Mouse (Mus musculus) limb, embryonic 13.5 days (tissue): Measurements from ENCODE around the gene Pld5. TPM values are rescaled to one million over a fixed set of nuclear protein-coding genes. Genes with fewer than 3 reads are reported as not detected.
A peak's percentile ranks its signal among the peaks of the same experiment; 100 is the strongest.

Experiments used
- ATAC-seq: fragments of 200-750 bp; cut with Nextera tagmentation; 2 replicates; pipeline ENCODE4 v1.8.0; 2017; ENCODE audit warnings: low read depth, moderate number of reproducible peaks, moderate TSS enrichment; ENCODE audit not compliant: low FRiP score
- H3K27ac ChIP-seq: fragments of 300-500 bp; sonication (generic); 2 replicates; pipeline ENCODE4 v1.5.1; 2015; ENCODE audit warnings: inconsistent platforms, mild to moderate bottlenecking, moderate library complexity
- H3K27me3 ChIP-seq: fragments of 300-500 bp; sonication (generic); 2 replicates; pipeline ENCODE4 v1.6.1; 2015; ENCODE audit warnings: mild to moderate bottlenecking, inconsistent platforms
- H3K36me3 ChIP-seq: fragments of 300-500 bp; sonication (generic); 2 replicates; pipeline ENCODE4 v1.6.1; 2015; ENCODE audit warnings: inconsistent platforms, mild to moderate bottlenecking, moderate library complexity
- H3K4me1 ChIP-seq: fragments of 300-500 bp; sonication (generic); 2 replicates; pipeline ENCODE4 v1.6.1; 2015; ENCODE audit warnings: inconsistent platforms
- H3K4me2 ChIP-seq: fragments of 300-500 bp; sonication (generic); replicated peaks from 2 replicates; pipeline ENCODE4 v1.6.1; 2015; ENCODE audit warnings: inconsistent platforms, mild to moderate bottlenecking, moderate library complexity
- H3K4me3 ChIP-seq: fragments of 300-500 bp; sonication (generic); 2 replicates; pipeline ENCODE4 v1.5.1; 2015; ENCODE audit warnings: moderate library complexity, mild to moderate bottlenecking, inconsistent platforms
- H3K9ac ChIP-seq: fragments of 300-500 bp; sonication (generic); 2 replicates; pipeline ENCODE4 v1.6.1; 2015; ENCODE audit warnings: mild to moderate bottlenecking, inconsistent platforms
- H3K9me3 ChIP-seq: fragments of 300-500 bp; sonication (generic); 2 replicates; pipeline ENCODE4 v1.6.1; 2016; ENCODE audit warnings: inconsistent platforms
- WGBS: fragments of 180-500 bp; shearing (Covaris S2); methylation state at CpG from one replicate; pipeline ENCODE4 v1.1.7; 2015; 5-methylcytosine and 5-hydroxymethylcytosine counted together
- polyA plus RNA-seq: library from polyadenylated mRNA; unstranded; fragments of >200 nt; fragmentation: Nextera tagmentation; extraction: Ambion mirVana; gene quantifications from 2 replicates; pipeline ENCODE4 v1.2.1, GENCODE M21; 2015

The Pld5 gene
- polyA plus RNA-seq, 1 experiment from 2014 or later = 0.88 TPM

- Histone ChIP-seq H3K4me1 (peaks cover 7% of the 10 kb centered on the region), H3K9me3 (no peaks in the 10 kb centered on the region), H3K9ac (no peak overlapping the region), H3K36me3 (no peaks in the 10 kb centered on the region), H3K4me2 (peak overlapping the region; percentile 58), H3K27me3 (no peaks in the 10 kb centered on the region), H3K4me3 (no peak overlapping the region), H3K27ac (no peak overlapping the region)
- WGBS = 65% methylated on average over 9 of the region's 9 CpGs
- ATAC-seq = no peak
Measured at GRCm38 (mm10) chr1:176212922-176213644, 62.0 kb downstream of the Pld5 start.

DNA sequence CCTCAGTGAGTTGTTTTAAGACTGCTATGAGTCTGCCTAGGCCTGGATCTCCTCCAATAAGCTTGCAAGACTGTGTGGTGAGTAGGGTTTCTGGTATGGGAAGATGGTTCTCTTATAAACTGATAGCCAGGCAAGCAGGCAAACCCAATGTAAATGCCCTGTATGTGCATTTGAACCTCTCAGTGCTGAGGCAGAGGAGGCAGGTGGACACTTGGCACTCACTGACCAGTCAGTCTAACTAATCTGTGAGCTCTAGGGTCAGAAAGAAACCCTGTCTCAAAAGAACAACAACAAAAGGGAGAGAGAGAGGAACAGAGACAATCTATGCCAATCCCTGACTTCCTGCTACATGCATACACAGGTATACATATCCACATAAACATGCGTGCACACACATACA is 64.3 kb downstream of the Pld5 start:
- H3K36me3 ChIP-seq = no peaks in the 10 kb centered on the region
- no peaks in the 10 kb centered on the region for H3K9me3 ChIP-seq
- no peak overlapping the region for H3K4me2 ChIP-seq
- 94% methylated on average over 1 of the region's 1 CpGs for WGBS
- peaks cover 7% of the 10 kb centered on the region for H3K4me1 ChIP-seq
- no peak overlapping the region for H3K27ac ChIP-seq
- H3K27me3 ChIP-seq = no peaks in the 10 kb centered on the region
- no peak for ATAC-seq
- H3K9ac ChIP-seq = no peak overlapping the region
- no peak overlapping the region for H3K4me3 ChIP-seq

GRCm38 (mm10) chr1:176208014-176208413 is 67.1 kb downstream of the Pld5 start:
- WGBS = 83% methylated on average over 2 of the region's 2 CpGs
- Histone ChIP-seq H3K36me3 (no peaks in the 10 kb centered on the region), H3K4me3 (no peak overlapping the region), H3K27me3 (no peaks in the 10 kb centered on the region), H3K9me3 (no peaks in the 10 kb centered on the region), H3K27ac (no peak overlapping the region), H3K9ac (no peak overlapping the region), H3K4me1 (no peaks in the 10 kb centered on the region), H3K4me2 (no peak overlapping the region)
- ATAC-seq = no peak

- Histone ChIP-seq H3K36me3 (no peaks in the 10 kb centered on the region), H3K4me3 (no peak overlapping the region), H3K4me1 (no peaks in the 10 kb centered on the region), H3K4me2 (no peak overlapping the region), H3K9me3 (no peaks in the 10 kb centered on the region), H3K27ac (no peak overlapping the region), H3K27me3 (no peaks in the 10 kb centered on the region), H3K9ac (no peak overlapping the region)
- no peak for ATAC-seq
- 79% methylated on average over 3 of the region's 3 CpGs for WGBS
Measured at GRCm38 (mm10) chr1:176202360-176202759, 72.8 kb downstream of the Pld5 start.

DNA sequence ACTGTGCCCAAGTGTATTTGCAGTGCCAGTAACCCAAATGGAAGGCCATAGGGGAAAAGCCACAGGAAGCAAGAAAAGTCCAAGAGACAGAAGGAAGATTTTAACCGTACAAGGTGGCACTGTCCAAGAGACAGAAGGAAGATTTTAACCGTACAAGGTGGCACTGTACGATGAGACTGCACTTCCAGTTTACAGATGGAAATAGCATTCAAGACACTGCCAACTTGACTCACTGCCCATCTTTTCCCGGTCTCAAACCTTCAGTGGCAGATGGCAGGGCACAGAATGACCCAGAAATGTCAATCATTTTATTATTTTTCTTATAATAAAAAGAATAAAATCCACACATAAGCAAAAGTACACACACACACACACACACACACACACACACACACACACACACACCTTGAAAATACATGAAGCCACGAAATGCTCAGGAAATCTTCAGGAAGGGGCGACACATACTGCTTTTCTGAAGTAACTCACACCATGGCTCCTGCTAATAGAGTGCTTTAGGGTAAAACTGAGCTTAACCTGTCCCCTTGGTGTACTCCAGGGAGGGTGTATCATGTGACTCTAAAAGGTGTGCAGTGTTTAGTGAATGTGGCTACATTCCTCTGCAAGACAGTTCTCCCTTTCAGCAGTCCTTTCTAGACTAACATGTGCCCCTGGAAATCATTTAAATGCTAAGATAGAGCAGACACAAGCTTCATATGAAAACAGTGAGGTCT is 77.9 kb downstream of the Pld5 start:
- Histone ChIP-seq H3K4me2 (no peak overlapping the region), H3K9me3 (no peaks in the 10 kb centered on the region), H3K9ac (no peak overlapping the region), H3K27ac (no peak overlapping the region), H3K4me1 (no peaks in the 10 kb centered on the region), H3K36me3 (no peaks in the 10 kb centered on the region), H3K27me3 (no peaks in the 10 kb centered on the region), H3K4me3 (no peak overlapping the region)
- 88% methylated on average over 6 of the region's 6 CpGs for WGBS
- ATAC-seq = no peak

GRCm38 (mm10) chr1:176196341-176196740 is 78.8 kb downstream of the Pld5 start:
- Histone ChIP-seq H3K9ac (no peak overlapping the region), H3K27me3 (no peaks in the 10 kb centered on the region), H3K36me3 (no peaks in the 10 kb centered on the region), H3K4me3 (no peak overlapping the region), H3K9me3 (no peaks in the 10 kb centered on the region), H3K27ac (no peak overlapping the region), H3K4me2 (no peak overlapping the region), H3K4me1 (no peaks in the 10 kb centered on the region)
- WGBS = 87% methylated on average over 4 of the region's 4 CpGs
- ATAC-seq = no peak

DNA sequence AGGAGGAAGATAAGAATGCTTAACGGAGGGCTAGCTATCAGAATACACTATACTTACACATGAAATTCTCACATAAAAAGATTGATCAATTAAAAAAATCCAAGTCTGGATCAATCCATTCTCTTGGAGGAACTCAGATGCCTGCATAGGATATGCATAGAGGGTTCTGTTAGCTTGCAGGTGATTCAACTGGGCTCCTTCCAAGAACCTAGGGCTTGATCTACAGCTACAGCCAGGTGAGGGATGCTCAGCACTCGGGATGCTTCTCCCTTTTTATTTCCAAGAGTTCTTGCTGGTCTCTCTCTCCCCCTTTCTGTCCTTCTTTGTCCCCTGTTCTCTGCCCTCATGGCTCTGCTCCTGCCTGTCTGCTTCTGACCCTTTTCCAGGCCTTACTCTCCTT is 80.4 kb downstream of the Pld5 start:
- Histone ChIP-seq H3K36me3 (no peaks in the 10 kb centered on the region), H3K27me3 (no peaks in the 10 kb centered on the region), H3K9ac (no peak overlapping the region), H3K9me3 (no peaks in the 10 kb centered on the region), H3K4me2 (no peak overlapping the region), H3K27ac (no peak overlapping the region), H3K4me3 (no peak overlapping the region), H3K4me1 (no peaks in the 10 kb centered on the region)
- WGBS = 80% methylated on average over 2 of the region's 2 CpGs
- no peak for ATAC-seq

DNA sequence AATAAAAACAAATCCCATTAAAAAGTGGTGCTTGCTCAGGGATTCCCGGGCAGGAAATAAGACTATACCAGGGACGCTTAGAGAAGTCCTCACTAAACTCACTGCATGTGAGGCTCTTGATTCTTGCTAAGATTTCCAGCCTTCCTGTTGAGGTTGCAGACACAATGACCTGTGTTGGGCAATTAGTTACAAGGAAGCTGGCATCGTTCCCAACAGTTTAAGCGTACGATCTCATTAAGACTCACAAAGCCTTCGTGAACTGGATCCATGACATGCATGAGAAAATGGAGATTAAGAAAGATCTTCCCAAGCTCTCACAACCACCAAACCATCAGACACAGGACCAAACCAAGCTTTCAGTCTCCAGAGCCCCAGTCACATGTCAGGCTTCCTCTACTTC is 91.1 kb downstream of the Pld5 start:
- no peaks in the 10 kb centered on the region for H3K36me3 ChIP-seq
- no peak overlapping the region for H3K9ac ChIP-seq
- ATAC-seq = no peak
- no peaks in the 10 kb centered on the region for H3K4me1 ChIP-seq
- WGBS = 71% methylated on average over 6 of the region's 6 CpGs
- no peak overlapping the region for H3K4me2 ChIP-seq
- H3K9me3 ChIP-seq = no peaks in the 10 kb centered on the region
- no peak overlapping the region for H3K27ac ChIP-seq
- H3K27me3 ChIP-seq = no peaks in the 10 kb centered on the region
- no peak overlapping the region for H3K4me3 ChIP-seq

DNA sequence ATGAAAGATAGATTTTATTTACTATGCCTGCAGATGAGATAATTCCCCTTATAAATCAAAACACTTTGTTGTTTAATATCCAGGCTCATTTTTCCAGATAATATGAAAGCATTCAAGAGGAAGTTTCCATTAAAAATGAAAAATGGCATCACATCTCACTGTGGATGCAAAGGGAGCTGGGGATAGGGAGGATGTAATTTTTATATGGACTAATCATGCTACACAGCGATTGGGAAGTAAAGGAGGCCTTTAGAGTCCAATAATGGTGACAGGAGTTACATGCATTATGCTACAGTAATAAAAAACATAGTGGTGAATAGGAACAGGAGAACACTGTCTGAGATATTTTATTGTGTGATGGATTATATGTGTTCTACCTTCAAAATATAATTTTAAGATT is 100.1 kb downstream of the Pld5 start:
- Histone ChIP-seq H3K4me1 (no peaks in the 10 kb centered on the region), H3K4me3 (no peak overlapping the region), H3K9ac (no peak overlapping the region), H3K27ac (no peak overlapping the region), H3K4me2 (no peak overlapping the region), H3K27me3 (no peaks in the 10 kb centered on the region), H3K36me3 (no peaks in the 10 kb centered on the region), H3K9me3 (no peaks in the 10 kb centered on the region)
- no peak for ATAC-seq
- WGBS = 70% methylated on average over 1 of the region's 1 CpGs

- Histone ChIP-seq H3K27me3 (no peaks in the 10 kb centered on the region), H3K27ac (no peak overlapping the region), H3K4me1 (no peaks in the 10 kb centered on the region), H3K9me3 (no peaks in the 10 kb centered on the region), H3K36me3 (no peaks in the 10 kb centered on the region), H3K9ac (no peak overlapping the region), H3K4me2 (no peak overlapping the region), H3K4me3 (no peak overlapping the region)
- WGBS = 62% methylated on average over 5 of the region's 5 CpGs
- no peak for ATAC-seq
Measured at GRCm38 (mm10) chr1:176167784-176168183, 107.3 kb downstream of the Pld5 start.

DNA sequence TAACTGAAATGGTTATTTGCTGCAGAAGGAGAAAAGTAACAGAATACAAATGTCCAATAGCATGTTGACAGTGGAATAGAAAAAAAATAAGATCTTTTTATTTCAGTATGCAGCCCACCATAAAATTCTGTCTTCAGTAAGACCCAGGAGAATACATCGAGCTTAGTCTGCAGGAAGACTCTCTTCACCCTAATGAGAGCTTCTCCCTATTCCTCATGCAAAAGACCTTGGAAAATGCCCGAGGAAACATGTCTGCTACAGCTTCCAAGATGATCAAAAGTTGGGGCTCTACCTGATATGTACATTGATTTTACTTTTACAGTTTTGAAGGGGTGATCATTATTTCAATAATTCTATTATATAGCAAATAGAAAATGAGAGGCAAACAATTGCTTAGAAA is 108.0 kb downstream of the Pld5 start:
- WGBS = 85% methylated on average over 2 of the region's 2 CpGs
- ATAC-seq = no peak

DNA sequence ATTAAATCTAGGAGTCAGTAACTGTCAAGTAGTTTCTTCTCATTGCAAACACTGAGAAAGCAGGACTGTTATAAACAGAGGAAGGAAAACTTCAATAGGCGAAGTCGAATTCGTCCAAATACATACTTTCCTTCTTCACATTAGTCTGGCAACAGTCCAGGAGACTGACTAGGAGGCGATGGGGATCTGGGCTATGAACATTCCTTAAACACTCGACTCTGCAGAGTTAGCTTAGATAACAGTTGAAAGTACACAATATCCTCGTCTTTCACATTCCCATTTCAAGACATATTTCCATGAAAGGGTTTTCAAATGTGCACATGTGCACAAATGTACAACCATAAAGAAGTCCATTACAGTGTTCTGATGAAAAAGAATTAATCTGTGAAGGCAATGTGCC is 129.8 kb downstream of the Pld5 start:
- no peaks in the 10 kb centered on the region; the same call in 1 of the 2 replicates for H3K9me3 ChIP-seq
- whole genome bisulfite sequencing = 76% methylated on average over 6 of the region's 6 CpGs
- no peak overlapping the region for H3K27ac ChIP-seq
- no peaks in the 10 kb centered on the region for H3K36me3 ChIP-seq
- H3K27me3 ChIP-seq = no peaks in the 10 kb centered on the region
- no peak overlapping the region for H3K4me3 ChIP-seq
- H3K4me2 ChIP-seq = no peak overlapping the region
- H3K9ac ChIP-seq = no peak overlapping the region
- no peak for ATAC-seq
- no peaks in the 10 kb centered on the region for H3K4me1 ChIP-seq

More for the DNA sequence above, 108.0 kb downstream of the Pld5 start:
- no peak overlapping the region for H3K9ac ChIP-seq
- no peak overlapping the region for H3K27ac ChIP-seq
- no peak overlapping the region for H3K4me3 ChIP-seq
- no peaks in the 10 kb centered on the region for H3K27me3 ChIP-seq
- H3K36me3 ChIP-seq = no peaks in the 10 kb centered on the region
- H3K4me1 ChIP-seq = no peaks in the 10 kb centered on the region
- H3K4me2 ChIP-seq = no peak overlapping the region
- H3K9me3 ChIP-seq = no peaks in the 10 kb centered on the region

DNA sequence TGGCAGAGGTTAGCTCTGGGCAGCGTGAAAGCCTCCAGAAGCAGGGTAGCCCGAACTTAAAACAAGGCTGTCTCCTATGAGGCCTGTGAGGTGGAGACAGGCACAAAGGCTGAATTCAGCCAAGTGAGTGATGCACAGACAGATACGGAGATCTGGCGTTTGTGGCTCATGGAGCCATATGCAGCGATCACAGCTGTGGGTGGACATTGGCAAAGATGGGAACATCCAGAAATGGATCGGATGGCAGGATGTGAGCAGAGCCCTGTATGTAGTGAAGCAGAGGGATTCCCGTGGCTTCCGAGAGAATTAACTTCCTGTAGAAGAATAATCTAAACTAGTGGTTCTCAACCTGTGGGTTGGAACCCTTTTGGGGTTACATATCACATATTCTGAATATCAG is 140.7 kb downstream of the Pld5 start:
- ATAC-seq = no peak
- H3K4me1 ChIP-seq = no peaks in the 10 kb centered on the region
- 86% methylated on average over 8 of the region's 8 CpGs for WGBS

More for the DNA sequence above, 140.7 kb downstream of the Pld5 start:
- Histone ChIP-seq H3K36me3 (no peaks in the 10 kb centered on the region), H3K4me2 (no peak overlapping the region), H3K4me3 (no peak overlapping the region), H3K27ac (no peak overlapping the region), H3K9me3 (no peaks in the 10 kb centered on the region), H3K9ac (no peak overlapping the region), H3K27me3 (no peaks in the 10 kb centered on the region)
